Mouse (Mus musculus) hindbrain, embryonic 12.5 days (tissue): ENCODE measurements around the gene Rsrc2. TPM values are rescaled to one million over a fixed set of nuclear protein-coding genes. Genes with fewer than 3 reads are reported as not detected.
A peak's percentile ranks its signal among the peaks of the same experiment; 100 is the strongest.
"Not testable (repeated sequence)": the region's sequence is repeated elsewhere in the genome, so short reads cannot be mapped to it uniquely, and the experiment has no call there.

Experiments used
- ATAC-seq: fragments of 200-750 bp; cut with Nextera tagmentation; 2 replicates; pipeline ENCODE4 v1.8.0; 2017; ENCODE audit warnings: moderate TSS enrichment; ENCODE audit not compliant: low FRiP score
- H3K27ac ChIP-seq: fragments of 300-500 bp; sonication (generic); 2 replicates; pipeline ENCODE4 v1.5.1; 2016; ENCODE audit warnings: mild to moderate bottlenecking
- H3K27me3 ChIP-seq: fragments of 300-500 bp; sonication (generic); 2 replicates; pipeline ENCODE4 v1.6.1; 2016; ENCODE audit warnings: mild to moderate bottlenecking
- H3K36me3 ChIP-seq: fragments of 300-500 bp; sonication (generic); 2 replicates; pipeline ENCODE4 v1.6.1; 2016; ENCODE audit warnings: mild to moderate bottlenecking
- H3K4me1 ChIP-seq: fragments of 300-500 bp; sonication (generic); 2 replicates; pipeline ENCODE4 v1.6.1; 2016
- H3K4me2 ChIP-seq: fragments of 300-500 bp; sonication (generic); replicated peaks from 2 replicates; pipeline ENCODE4 v1.6.1; 2016; ENCODE audit warnings: mild to moderate bottlenecking
- H3K4me3 ChIP-seq: fragments of 300-500 bp; sonication (generic); 2 replicates; pipeline ENCODE4 v1.5.1; 2016; ENCODE audit warnings: mild to moderate bottlenecking
- H3K9ac ChIP-seq: fragments of 300-500 bp; sonication (generic); 2 replicates; pipeline ENCODE4 v1.6.1; 2016; ENCODE audit warnings: mild to moderate bottlenecking, moderate library complexity
- H3K9me3 ChIP-seq: fragments of 300-500 bp; sonication (generic); replicated peaks from 2 replicates; pipeline ENCODE4 v1.6.1; 2016; ENCODE audit warnings: mild to moderate bottlenecking
- whole genome bisulfite sequencing: fragments of 180-500 bp; shearing (Covaris S2); methylation state at CpG from one replicate; pipeline ENCODE4 v1.1.7; 2016; 5-methylcytosine and 5-hydroxymethylcytosine counted together
- polyA plus RNA-seq: library from polyadenylated mRNA; unstranded; fragments of >200 nt; fragmentation: Nextera tagmentation; extraction: Ambion mirVana; gene quantifications from 2 replicates; pipeline ENCODE4 v1.2.1, GENCODE M21; 2016

The Rsrc2 gene
- polyA plus RNA-seq: 166 and 182 TPM in 2 replicates

- Histone ChIP-seq H3K27me3 (no peaks in the 10 kb centered on the region), H3K4me2 (peak within 1 kb of the TSS; percentile 64), H3K4me1 (peaks cover 28% of the 10 kb centered on the region), H3K9me3 (no peaks in the 10 kb centered on the region), H3K4me3 (peak within 1 kb of the TSS; percentile 72), H3K27ac (peak within 1 kb of the TSS; percentile 98), H3K36me3 (peaks cover 8% of the 10 kb centered on the region), H3K9ac (peak within 1 kb of the TSS; percentile 77)
- under 1% methylated on average over 63 of the region's 63 CpGs for WGBS
- ATAC-seq: peak; percentile 98
Measured at GRCm38 (mm10) chr5:123749065-123750064, at the start of gene Rsrc2, which contains the start of gene Kntc1. TSS of gene Rsrc2 (minus strand) at chr5:123749414. TSS of gene Kntc1 (plus strand) at chr5:123749716.

- no peak overlapping the region for H3K9ac ChIP-seq
Measured at GRCm38 (mm10) chr5:123793081-123793480, 43.9 kb upstream of the Rsrc2 start.

GRCm38 (mm10) chr5:123788976-123789375 lies 39.8 kb upstream of the Rsrc2 start:
- H3K4me1 ChIP-seq: no peaks in the 10 kb centered on the region
- WGBS: 95% methylated on average over 7 of the region's 7 CpGs
- H3K36me3 ChIP-seq: peaks cover 78% of the 10 kb centered on the region
- H3K9me3 ChIP-seq: no peaks in the 10 kb centered on the region
- no peak overlapping the region for H3K4me3 ChIP-seq
- no peak for ATAC-seq
- no peak overlapping the region for H3K4me2 ChIP-seq
- no peak overlapping the region for H3K9ac ChIP-seq
- H3K27me3 ChIP-seq: no peaks in the 10 kb centered on the region
- H3K27ac ChIP-seq: no peak overlapping the region

More at GRCm38 (mm10) chr5:123793081-123793480, 43.9 kb upstream of the Rsrc2 start:
- H3K27me3 ChIP-seq: no peaks in the 10 kb centered on the region
- 87% methylated on average over 2 of the region's 2 CpGs for WGBS
- no peaks in the 10 kb centered on the region for H3K9me3 ChIP-seq
- H3K4me1 ChIP-seq: no peaks in the 10 kb centered on the region
- ATAC-seq: no peak
- no peak overlapping the region for H3K4me2 ChIP-seq
- peaks cover 66% of the 10 kb centered on the region for H3K36me3 ChIP-seq
- no peak overlapping the region for H3K27ac ChIP-seq
- H3K4me3 ChIP-seq: no peak overlapping the region

GRCm38 (mm10) chr5:123781864-123782263 lies 32.6 kb upstream of the Rsrc2 start:
- Histone ChIP-seq H3K4me3 (no peak overlapping the region), H3K36me3 (peaks cover 76% of the 10 kb centered on the region), H3K27ac (no peak overlapping the region), H3K9me3 (no peaks in the 10 kb centered on the region), H3K9ac (no peak overlapping the region), H3K27me3 (no peaks in the 10 kb centered on the region), H3K4me2 (no peak overlapping the region), H3K4me1 (no peaks in the 10 kb centered on the region)
- no peak for ATAC-seq
- WGBS: 94% methylated on average over 4 of the region's 4 CpGs

GRCm38 (mm10) chr5:123780716-123781115 lies 31.5 kb upstream of the Rsrc2 start:
- Histone ChIP-seq H3K27ac (no peak overlapping the region), H3K9me3 (no peaks in the 10 kb centered on the region), H3K4me3 (no peak overlapping the region), H3K27me3 (no peaks in the 10 kb centered on the region), H3K4me2 (no peak overlapping the region), H3K36me3 (peaks cover 69% of the 10 kb centered on the region), H3K9ac (no peak overlapping the region), H3K4me1 (no peaks in the 10 kb centered on the region)
- 92% methylated on average over 8 of the region's 8 CpGs for WGBS
- ATAC-seq: no peak

GRCm38 (mm10) chr5:123773441-123773840 lies 24.2 kb upstream of the Rsrc2 start:
- Histone ChIP-seq H3K36me3 (peaks cover 53% of the 10 kb centered on the region), H3K27me3 (no peaks in the 10 kb centered on the region), H3K4me1 (no peaks in the 10 kb centered on the region), H3K4me2 (no peak overlapping the region), H3K9me3 (no peaks in the 10 kb centered on the region), H3K4me3 (no peak overlapping the region), H3K27ac (no peak overlapping the region), H3K9ac (no peak overlapping the region)
- 94% methylated on average over 9 of the region's 9 CpGs for WGBS
- no peak for ATAC-seq

- H3K27me3 ChIP-seq, H3K27ac ChIP-seq, ATAC-seq, H3K4me3 ChIP-seq, H3K9me3 ChIP-seq, H3K9ac ChIP-seq, H3K4me1 ChIP-seq, H3K4me2 ChIP-seq: not testable (repeated sequence)
- H3K36me3 ChIP-seq: peaks cover 34% of the 10 kb centered on the region
- 93% methylated on average over 11 of the region's 11 CpGs for WGBS
Measured at GRCm38 (mm10) chr5:123766455-123766854, 17.2 kb upstream of the Rsrc2 start.

- H3K9me3 ChIP-seq: no peaks in the 10 kb centered on the region
- WGBS: 97% methylated on average over 11 of the region's 11 CpGs
- H3K9ac ChIP-seq: no peak overlapping the region
- no peak overlapping the region for H3K27ac ChIP-seq
- H3K4me3 ChIP-seq: no peak overlapping the region
- H3K27me3 ChIP-seq: no peaks in the 10 kb centered on the region
- peaks cover 29% of the 10 kb centered on the region for H3K36me3 ChIP-seq
- no peak for ATAC-seq
- H3K4me2 ChIP-seq: no peak overlapping the region
- H3K4me1 ChIP-seq: no peaks in the 10 kb centered on the region
Measured at GRCm38 (mm10) chr5:123765506-123765905, 16.3 kb upstream of the Rsrc2 start.

GRCm38 (mm10) chr5:123748339-123749064 lies 712 bp downstream of the Rsrc2 start:
- under 1% methylated on average over 18 of the region's 18 CpGs for WGBS

GRCm38 (mm10) chr5:123747604-123748003 lies 1.6 kb downstream of the Rsrc2 start:
- peaks cover 21% of the 10 kb centered on the region for H3K36me3 ChIP-seq
- H3K9ac ChIP-seq: peak overlapping the region; percentile 77
- H3K4me2 ChIP-seq: peak overlapping the region; percentile 58
- no peaks in the 10 kb centered on the region for H3K27me3 ChIP-seq
- 40% methylated on average over 7 of the region's 7 CpGs for WGBS
- H3K4me3 ChIP-seq: peak overlapping the region; percentile 72
- no peak for ATAC-seq
- peaks cover 28% of the 10 kb centered on the region for H3K4me1 ChIP-seq
- H3K27ac ChIP-seq: no peak overlapping the region
- H3K9me3 ChIP-seq: no peaks in the 10 kb centered on the region

More at GRCm38 (mm10) chr5:123748339-123749064, 712 bp downstream of the Rsrc2 start:
- Histone ChIP-seq H3K9me3 (no peaks in the 10 kb centered on the region), H3K4me1 (peaks cover 28% of the 10 kb centered on the region), H3K4me3 (peak overlapping the region; percentile 72), H3K27me3 (no peaks in the 10 kb centered on the region), H3K4me2 (peak overlapping the region; percentile 58), H3K27ac (peak overlapping the region; percentile 98), H3K36me3 (peaks cover 14% of the 10 kb centered on the region), H3K9ac (peak overlapping the region; percentile 77)
- ATAC-seq: no peak; the same call in 1 of the 2 replicates

- peaks cover 26% of the 10 kb centered on the region for H3K36me3 ChIP-seq
- H3K27ac ChIP-seq: no peak overlapping the region
- H3K27me3 ChIP-seq: no peaks in the 10 kb centered on the region
- peak overlapping the region; percentile 58 for H3K4me2 ChIP-seq
- peak overlapping the region; percentile 23; the same call in 1 of the 2 replicates for H3K9ac ChIP-seq
- H3K4me3 ChIP-seq: peak overlapping the region; percentile 7; the same call in 1 of the 2 replicates
- no peaks in the 10 kb centered on the region for H3K9me3 ChIP-seq
- H3K4me1 ChIP-seq: peaks cover 28% of the 10 kb centered on the region
- no peak for ATAC-seq
Measured at GRCm38 (mm10) chr5:123746253-123746652, 3.0 kb downstream of the Rsrc2 start.

GRCm38 (mm10) chr5:123744358-123744757 lies 4.9 kb downstream of the Rsrc2 start:
- H3K4me2 ChIP-seq: no peak overlapping the region
- H3K9me3 ChIP-seq: no peaks in the 10 kb centered on the region
- no peaks in the 10 kb centered on the region for H3K27me3 ChIP-seq
- no peak for ATAC-seq
- WGBS: 94% methylated on average over 2 of the region's 2 CpGs
- peaks cover 21% of the 10 kb centered on the region for H3K4me1 ChIP-seq
- H3K9ac ChIP-seq: no peak overlapping the region
- H3K4me3 ChIP-seq: no peak overlapping the region
- H3K27ac ChIP-seq: no peak overlapping the region
- H3K36me3 ChIP-seq: peaks cover 39% of the 10 kb centered on the region
